Mouse (Mus musculus): Measurements from ENCODE around the gene Mybpc2.
A peak's percentile ranks its signal among the peaks of the same experiment; 100 is the strongest.

Mybpc2 gene

GRCm38 (mm10) chr7:44485572-44486195 is 38.8 kb downstream of the Mybpc2 start:
- no peak for DNase-seq (ENCODE audit: low read depth, low spot score)

GRCm38 (mm10) chr7:44484841-44485571 is 39.5 kb downstream of the Mybpc2 start:
- DNase-seq (ENCODE audit: low read depth, low spot score) = peak; percentile 83

GRCm38 (mm10) chr7:44484109-44484508 is 40.3 kb downstream of the Mybpc2 start:
- no peak for DNase-seq (ENCODE audit: low read depth, low spot score)

- DNase-seq (ENCODE audit: low read depth, low spot score) = peak; percentile 65
These were observed 41.5 kb downstream of the Mybpc2 start for GRCm38 (mm10) chr7:44482836-44483435.

GRCm38 (mm10) chr7:44475046-44475614 is 49.3 kb downstream of the Mybpc2 start:
- no peak for DNase-seq (ENCODE audit: low read depth, low spot score)

- DNase-seq (ENCODE audit: low read depth, low spot score) = no peak
These were observed 50.0 kb downstream of the Mybpc2 start for GRCm38 (mm10) chr7:44474419-44474818.

GRCm38 (mm10) chr7:44472961-44473646 is 51.4 kb downstream of the Mybpc2 start:
- no peak for DNase-seq (ENCODE audit: low read depth, low spot score)

GRCm38 (mm10) chr7:44472558-44472885 is 51.9 kb downstream of the Mybpc2 start:
- DNase-seq (ENCODE audit: low read depth, low spot score) = no peak

- DNase-seq (ENCODE audit: low read depth, low spot score) = no peak
These were observed 52.4 kb downstream of the Mybpc2 start for GRCm38 (mm10) chr7:44471880-44472557.

GRCm38 (mm10) chr7:44470696-44471612 is 53.5 kb downstream of the Mybpc2 start:
- DNase-seq (ENCODE audit: low read depth, low spot score) = peak; percentile 62

- peak; percentile 81 for DNase-seq (ENCODE audit: low read depth, low spot score)
These were observed 54.5 kb downstream of the Mybpc2 start for GRCm38 (mm10) chr7:44469677-44470675.

- DNase-seq (ENCODE audit: low read depth, low spot score) = peak; percentile 58
These were observed 55.7 kb downstream of the Mybpc2 start for GRCm38 (mm10) chr7:44468644-44469285.

- DNase-seq (ENCODE audit: low read depth, low spot score) = peak; percentile 97
These were observed 56.5 kb downstream of the Mybpc2 start, which contains the start of gene Josd2 for GRCm38 (mm10) chr7:44467811-44468411. Gene Josd2, plus strand, starts transcription at chr7:44467980.

- no peak for DNase-seq (ENCODE audit: low read depth, low spot score)
These were observed 57.6 kb downstream of the Mybpc2 start for GRCm38 (mm10) chr7:44466888-44467311.

GRCm38 (mm10) chr7:44466006-44466887 is 58.2 kb downstream of the Mybpc2 start:
- no peak for DNase-seq (ENCODE audit: low read depth, low spot score)

GRCm38 (mm10) chr7:44465111-44465510 is 59.3 kb downstream of the Mybpc2 start, which contains the start of gene Aspdh:
Gene Aspdh, plus strand, starts transcription at chr7:44465391.
- no peak for DNase-seq (ENCODE audit: low read depth, low spot score)

- DNase-seq (ENCODE audit: low read depth, low spot score) = no peak
These were observed 59.9 kb downstream of the Mybpc2 start for GRCm38 (mm10) chr7:44464511-44464910.

All from c-Kit-negative CD71-positive TER-119-positive erythroid progenitor cells, embryonic 14.5 days (primary cell).